Mouse (Mus musculus): Measurements from ENCODE around the gene Pstpip1.

The Pstpip1 gene

DNA sequence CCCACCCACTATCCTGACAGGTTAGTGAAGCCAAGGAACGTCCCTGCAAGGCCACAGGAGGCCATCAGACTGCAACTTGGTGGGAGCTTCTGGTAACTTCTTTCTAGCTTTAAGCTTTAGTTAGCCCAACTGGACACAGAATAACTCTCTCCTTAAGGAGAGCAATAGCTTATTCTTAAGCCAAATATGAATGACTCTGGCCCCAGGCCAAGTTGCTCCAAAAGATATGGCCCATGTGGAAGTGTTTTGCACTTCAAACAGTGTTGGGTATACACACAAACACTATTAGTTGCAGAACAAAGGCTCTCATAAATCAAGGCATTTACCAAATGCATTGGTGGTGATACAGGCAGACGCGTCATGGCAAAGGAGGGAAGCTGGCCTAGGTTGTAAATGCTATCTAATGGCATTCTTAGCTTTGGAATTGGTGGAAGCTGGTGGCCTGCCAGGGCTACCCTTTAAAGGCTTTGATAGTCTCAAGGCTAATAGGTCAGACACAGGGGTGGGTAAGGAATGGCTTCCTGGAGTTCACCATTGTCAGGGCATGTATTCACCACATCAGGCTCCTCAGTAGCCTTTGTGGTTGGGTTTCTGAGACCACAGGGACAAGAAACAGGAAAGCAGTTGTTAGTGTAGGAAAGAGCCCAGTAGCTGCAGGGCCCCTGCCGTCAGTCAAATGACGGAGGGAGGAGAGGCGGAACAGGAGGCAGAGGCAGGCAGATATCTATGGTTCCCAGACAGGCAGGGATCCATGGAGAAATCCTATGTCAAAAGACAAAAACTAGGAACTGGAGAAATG, 16.7 kb downstream of the Pstpip1 start:
- DNase-seq (ENCODE audit: low spot score) = no peak

DNA sequence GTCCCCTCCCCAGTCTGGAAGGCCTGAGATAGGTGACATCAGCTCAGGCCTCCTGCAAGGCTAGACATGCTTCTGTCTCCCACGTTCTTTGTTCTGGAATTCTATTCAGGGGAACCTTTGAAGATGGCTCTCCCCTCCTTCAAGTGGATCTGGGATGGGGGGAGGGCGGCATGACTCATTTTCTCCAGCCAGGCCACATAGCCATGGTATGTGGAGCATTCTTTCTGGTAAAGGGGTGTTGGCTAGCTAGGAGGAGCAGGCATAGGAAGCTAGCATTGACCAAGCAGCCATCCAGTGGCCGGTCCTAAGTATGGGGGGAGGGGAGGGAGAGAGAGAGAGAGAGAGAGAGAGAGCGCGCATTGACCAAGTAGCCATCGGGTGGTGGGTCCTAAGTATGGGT, 17.8 kb downstream of the Pstpip1 start:
- no peak for DNase-seq (ENCODE audit: low spot score)

DNA sequence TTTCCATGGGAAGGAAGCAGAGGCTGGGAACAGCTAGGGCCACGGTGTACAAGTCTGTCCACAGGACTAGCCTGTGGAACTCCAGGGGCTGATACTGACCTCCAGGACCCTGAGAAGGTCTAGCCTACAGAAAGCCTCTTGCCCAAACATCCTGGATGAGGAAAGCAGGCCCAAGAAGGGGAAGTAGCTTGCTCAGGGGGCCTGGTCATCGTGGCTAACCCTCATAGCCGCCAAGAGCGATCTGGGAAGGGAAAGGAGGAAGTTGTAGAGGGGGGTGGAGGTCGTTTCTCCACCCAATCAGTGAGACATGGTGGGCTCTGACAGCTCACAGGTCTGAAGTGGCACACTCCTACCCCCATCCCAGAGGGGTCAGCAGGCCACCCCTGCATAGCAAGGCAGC, 18.4 kb downstream of the Pstpip1 start:
- no peak for DNase-seq (ENCODE audit: low spot score)

DNA sequence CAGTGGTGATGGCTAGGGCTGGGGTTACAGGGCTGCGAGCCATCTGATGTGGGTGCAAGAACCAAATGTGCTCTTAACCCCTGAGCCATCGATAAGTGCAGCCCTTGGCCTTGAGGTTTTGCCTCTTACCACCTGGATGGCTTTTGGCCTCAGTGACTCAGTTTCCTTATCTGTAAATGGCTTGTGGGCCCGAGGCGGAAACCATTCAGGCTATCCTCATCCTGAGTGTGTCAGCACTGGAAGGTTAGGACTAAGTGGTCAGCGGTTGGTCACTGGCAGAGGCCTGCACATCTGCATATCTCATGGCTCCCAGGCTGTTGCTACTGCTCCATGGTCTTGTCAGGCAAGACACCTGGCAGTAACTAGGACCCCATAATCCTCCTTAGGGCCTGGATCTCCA, 28.3 kb downstream of the Pstpip1 start:
- DNase-seq (ENCODE audit: low spot score) = no peak

DNA sequence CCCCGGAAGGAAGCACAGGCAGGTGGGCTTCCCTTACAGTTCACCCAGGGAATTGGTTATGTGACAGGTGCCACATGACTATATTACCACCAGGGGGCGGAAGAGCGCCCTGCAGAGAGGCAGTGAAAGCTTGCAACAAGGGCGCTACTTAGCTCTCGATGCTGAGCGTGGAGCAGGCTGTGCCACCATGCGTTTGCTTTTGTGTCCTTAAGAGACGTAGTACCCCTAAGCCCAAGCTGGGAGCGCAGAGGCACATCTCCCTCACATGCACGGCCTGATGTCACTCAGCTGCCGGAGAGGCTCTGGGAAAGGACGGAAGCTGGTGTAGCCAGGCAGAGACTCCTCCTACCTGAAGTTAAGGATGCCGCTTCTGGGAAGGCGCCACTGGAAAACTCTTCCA, 28.8 kb downstream of the Pstpip1 start:
- DNase-seq (ENCODE audit: low spot score) = peak; percentile 96

DNA sequence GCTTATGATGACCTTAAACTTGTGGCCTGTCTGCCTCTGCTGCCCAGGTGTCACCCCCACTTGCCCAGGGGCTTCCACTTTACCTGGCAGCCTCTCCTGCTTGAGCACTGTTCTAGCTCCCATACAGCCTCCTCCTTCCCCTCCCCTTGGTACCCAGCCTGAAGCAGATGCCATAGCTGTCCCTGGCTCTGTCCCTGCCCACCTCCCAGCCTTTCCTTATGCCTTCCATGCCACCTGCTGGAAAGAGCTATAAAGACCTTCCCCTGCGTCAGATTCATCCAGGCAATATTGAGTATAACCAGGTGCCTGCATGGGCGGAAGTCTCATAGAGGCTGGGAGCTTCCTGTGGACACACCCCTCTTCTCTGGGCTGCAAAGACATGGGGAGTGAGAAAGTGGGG, 29.9 kb downstream of the Pstpip1 start:
- no peak for DNase-seq (ENCODE audit: low spot score)

DNA sequence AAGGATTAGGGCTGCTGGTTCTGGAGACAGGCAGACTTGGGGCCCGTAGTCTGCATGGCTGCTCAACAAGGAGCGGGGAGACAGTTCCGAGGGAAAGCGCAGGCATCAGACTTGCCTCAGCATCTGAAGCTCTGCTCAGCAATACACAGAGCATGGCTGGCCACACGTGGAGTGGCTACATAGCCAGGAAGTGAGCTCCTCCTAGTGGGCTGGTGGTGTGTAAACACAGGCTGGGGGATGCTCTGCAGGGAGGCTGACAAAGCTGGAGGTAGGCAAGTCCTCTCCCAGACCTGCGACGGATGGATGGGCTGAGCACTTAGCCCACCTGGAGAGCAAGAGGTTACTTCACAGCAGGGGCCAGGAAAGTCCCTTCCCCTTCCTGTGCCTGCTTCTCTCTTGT, 31.3 kb downstream of the Pstpip1 start:
- DNase-seq (ENCODE audit: low spot score) = peak; percentile 70

DNA sequence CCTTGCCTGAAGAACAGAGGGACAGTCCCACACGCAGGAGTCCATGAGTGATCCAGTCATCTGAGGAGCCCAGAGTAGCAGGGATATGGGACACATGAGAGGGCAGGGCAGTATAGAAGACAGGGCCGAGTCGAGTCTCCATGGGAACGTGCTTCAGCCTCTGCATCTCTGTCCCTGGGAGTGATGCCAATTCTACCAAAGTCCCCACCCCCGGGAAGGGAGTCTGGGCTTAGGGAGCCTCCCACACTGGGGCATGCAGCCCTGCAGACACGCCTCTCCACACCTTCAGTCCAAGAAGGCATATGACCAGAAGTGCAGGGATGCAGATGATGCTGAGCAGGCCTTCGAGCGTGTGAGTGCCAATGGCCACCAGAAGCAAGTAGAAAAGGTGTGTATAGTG, 33.2 kb downstream of the Pstpip1 start:
- DNase-seq (ENCODE audit: low spot score) = no peak

DNA sequence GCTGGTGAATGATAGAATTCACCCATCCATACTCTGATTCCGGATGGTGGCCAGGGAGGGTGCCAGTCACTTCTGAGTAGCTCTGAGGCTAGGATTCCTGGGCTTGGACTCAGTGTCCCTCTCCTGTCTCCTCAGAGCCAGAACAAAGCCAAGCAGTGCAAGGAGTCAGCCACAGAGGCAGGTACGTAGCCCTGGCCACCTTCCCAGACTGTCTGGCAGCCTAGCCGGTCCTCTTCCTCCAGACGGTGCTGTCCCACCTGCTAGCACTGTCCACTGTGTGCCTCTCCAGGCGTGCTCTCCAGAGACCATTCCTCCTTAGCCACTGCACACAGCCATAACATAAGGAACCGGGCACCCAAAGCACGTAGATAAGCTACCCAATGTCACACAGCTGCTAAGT, 33.9 kb downstream of the Pstpip1 start:
- DNase-seq (ENCODE audit: low spot score) = no peak

DNA sequence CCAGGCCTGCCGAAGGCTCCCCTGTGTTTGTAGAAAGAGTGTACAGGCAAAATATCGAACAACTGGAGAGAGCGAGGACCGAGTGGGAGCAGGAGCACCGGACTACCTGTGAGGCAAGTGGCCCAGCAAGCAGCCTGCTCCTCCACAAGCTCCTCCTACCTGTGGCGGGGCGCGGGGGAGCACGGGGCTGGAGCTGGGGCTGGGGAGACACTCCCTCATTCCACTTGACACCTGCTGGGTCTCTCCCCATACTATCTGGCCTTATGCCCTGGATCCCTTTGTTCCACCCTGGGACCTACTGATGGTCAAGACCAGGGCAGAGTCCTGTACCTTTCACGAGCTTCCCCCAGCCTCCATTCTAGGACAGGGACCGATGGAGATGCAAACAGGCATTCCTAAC, 34.8 kb downstream of the Pstpip1 start:
- no peak for DNase-seq (ENCODE audit: low spot score)

DNA sequence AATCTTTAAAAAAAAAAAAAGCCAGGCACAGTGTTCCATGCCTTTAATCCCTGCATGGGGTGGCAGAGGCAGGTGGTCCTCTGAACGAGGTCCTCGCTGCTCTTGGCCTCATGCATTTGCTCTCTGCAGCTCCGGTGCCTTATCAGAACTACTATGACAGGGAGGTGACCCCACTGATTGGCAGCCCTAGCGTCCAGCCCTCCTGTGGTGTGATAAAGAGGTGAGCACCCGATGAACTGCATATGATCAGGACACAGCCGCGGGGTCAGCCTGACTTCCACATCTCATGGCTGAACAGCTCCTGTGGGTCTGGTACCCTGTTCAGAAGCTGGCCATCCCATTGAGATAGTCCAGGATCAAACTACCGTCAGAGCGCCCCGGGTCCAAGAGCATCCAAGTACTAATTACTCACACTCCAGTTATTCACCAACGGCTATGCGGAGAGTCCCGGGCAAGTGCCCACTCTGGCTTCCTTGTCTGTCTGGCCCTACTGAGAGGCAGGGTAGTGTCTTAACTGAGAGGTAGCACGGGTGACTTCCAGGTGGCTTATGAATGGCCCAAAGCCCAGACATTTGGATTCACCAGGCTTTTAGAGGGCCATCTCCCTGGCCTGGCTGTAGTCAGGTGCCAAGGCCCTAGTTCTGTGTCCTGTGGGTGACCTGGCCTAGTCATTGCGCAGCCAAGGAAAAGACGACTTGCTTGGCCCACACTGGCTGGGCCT, 36.9 kb downstream of the Pstpip1 start:
- no peak for DNase-seq (ENCODE audit: low spot score)

DNA sequence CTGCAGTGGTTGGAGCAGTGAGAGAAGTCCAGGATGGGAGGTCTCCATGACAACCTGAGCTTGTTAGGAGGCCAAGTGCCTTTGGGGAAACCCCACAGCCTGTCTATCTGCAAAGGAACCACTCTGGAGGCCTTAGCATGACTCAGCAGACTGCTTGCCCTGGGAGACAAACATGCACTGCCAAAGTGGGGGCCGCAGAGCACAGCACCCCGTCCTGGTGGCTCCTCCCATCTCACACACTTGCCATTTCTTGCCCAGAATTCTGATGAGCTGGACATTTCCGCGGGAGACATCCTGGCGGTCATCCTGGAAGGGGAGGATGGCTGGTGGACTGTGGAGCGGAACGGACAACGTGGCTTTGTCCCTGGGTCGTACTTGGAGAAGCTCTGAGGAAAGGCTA, 38.6 kb downstream of the Pstpip1 start:
- no peak for DNase-seq (ENCODE audit: low spot score)

DNA sequence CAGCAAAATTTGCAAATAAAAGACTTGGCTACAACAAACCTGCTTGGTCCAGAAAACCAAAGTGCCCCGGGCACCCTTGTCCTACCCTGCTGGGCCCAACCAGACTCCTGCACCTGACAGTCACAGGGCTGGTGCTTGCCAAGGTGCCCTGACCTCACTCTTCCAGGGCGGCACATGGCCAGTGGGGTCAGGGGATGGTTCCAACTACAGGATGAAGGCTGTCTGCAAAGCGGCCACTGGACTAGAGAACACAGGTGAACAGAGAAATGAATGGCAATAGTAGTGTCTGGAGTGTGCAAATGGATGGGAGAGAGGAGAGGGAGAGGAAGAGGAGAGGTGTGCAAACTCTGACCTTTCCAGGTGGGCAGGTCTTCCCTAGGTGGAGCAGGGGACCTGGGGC, 40.2 kb downstream of the Pstpip1 start:
- DNase-seq (ENCODE audit: low spot score) = no peak

DNA sequence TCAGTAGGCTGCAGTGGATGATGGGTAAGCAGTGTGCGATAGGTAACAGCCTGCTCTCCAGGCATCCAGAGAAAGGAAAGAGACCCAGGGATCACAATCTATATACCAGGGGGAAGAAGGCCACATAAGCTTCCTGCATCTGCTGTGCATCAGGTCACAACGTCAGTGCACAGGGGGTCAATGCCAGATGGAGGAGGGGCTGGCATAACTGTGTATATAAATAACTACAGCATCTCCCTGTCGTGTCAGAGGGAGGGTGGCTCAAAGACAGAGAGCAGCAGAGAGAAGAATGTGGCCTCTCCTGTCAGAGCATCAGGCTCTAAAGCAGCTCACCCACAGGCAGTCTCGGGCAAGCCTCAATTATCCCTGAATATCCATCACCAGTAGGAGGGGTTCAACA, 40.8 kb downstream of the Pstpip1 start:
- no peak for DNase-seq (ENCODE audit: low spot score)

DNA sequence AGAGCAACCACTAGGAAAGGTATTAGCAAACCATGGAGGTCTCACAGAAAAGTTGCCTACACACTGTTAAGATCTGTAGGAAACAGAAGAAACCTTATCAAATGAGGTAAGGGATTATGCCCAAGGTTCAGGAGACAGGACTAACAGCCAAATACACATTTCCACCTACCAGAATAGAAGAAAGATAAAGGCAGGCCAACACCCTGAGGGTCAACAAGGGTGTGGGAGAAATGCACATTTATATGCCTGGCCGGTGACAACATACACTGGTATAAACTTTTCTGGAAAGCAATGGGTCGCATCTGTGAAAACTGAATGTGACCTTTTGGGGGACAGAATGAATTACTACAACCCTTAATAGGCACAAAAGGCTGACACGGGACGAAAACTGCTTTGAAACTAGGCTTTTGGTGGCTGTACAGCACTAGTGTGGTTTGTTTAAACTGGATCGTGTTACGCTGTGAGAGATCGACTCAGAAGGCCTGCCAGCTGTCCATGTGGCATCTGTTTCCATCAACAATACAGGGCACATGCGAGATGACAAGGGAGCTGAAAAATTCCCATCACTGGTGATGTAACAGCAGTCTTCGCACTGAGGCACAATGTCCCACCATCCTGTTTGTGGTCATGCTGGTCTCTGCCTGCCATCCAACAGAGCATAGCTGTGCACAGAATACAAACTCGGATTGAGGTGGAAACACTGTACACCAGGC, 42.2 kb downstream of the Pstpip1 start:
- no peak for DNase-seq (ENCODE audit: low spot score)

DNA sequence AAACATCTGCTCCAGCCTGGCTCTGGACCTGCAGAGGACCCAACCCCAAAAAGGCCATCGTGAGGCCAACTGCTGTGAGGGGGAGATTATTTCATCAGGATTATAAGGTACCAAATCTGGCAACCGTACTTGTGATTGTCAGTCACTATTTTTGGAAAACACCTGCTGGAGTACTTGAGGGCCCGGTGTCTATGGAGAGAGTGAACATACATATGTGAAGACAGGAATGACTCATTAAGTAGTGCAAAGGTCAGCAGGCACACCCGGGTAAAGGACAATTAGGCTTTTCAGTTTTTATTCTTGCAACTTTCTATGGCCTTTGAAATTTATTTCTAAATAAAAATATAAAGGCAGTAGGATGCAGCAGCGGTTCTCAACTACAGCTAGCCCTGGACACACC, 44.2 kb downstream of the Pstpip1 start:
- DNase-seq (ENCODE audit: low spot score) = no peak

DNA sequence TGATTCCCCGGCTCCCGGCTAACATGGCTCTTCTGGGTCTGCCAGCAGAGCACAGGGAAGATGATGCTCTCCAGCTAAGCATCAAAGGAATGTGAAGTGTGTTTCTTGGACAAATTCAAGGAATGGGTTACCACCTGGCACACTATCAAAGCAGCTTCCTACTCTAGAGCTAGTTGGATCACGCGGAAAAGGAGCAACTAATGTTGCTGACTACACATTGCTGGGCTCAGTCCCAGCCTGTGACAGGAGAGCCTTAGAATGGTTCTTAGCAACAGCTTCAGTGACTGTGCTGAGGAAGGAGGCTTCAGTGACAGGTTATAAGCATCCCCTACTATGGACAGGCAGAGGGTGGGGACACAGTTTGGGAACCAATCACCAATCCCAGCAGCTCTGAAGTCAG, 44.9 kb downstream of the Pstpip1 start:
- DNase-seq (ENCODE audit: low spot score) = no peak

DNA sequence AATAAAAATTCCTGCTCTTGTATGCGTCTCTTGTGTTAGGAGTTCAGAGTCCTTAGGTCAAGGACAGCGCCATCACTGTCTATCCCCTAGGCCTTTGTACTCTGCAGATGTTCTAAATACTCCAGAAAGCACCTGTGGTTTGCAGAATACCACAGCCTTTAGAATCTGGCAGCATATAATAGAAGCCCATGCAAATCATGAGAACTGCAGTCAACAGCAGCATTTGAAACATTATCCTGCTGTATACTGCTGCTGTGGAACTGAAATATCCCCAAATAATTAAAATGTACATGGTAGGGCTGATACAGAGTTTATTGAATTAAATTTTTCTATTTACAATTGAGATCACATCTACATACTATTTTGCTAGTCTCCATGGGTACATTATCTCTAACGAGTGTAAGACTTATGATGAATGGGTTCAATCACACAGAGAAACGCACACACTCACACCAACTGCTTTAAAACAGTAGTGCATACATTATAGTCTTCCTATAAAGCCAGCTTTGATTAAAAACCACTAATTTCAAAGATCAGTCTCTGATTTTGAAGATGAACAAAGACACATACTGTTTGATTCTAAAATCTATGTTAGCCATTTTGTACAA, 45.9 kb downstream of the Pstpip1 start:
- no peak for DNase-seq (ENCODE audit: low spot score)

DNA sequence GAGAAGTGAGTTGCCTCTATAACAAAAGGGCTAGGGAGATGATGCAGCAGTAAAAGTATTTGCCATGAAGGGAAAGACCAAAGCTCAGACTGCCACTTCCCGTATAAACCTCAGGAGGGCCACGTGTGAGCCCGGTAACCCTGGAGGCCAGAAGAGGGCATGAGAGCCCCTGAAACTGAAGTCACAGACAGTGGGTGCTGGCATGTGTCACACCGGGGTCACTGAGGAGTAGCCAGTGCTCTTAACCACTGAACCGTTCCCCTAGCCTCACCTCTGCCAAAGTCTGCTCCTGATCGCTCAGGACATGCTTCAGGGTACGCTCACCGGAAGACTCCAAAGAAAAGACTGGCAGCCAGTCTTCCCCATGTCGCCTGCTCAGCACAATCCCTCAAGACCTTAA, 52.0 kb downstream of the Pstpip1 start:
- DNase-seq (ENCODE audit: low spot score) = no peak

DNA sequence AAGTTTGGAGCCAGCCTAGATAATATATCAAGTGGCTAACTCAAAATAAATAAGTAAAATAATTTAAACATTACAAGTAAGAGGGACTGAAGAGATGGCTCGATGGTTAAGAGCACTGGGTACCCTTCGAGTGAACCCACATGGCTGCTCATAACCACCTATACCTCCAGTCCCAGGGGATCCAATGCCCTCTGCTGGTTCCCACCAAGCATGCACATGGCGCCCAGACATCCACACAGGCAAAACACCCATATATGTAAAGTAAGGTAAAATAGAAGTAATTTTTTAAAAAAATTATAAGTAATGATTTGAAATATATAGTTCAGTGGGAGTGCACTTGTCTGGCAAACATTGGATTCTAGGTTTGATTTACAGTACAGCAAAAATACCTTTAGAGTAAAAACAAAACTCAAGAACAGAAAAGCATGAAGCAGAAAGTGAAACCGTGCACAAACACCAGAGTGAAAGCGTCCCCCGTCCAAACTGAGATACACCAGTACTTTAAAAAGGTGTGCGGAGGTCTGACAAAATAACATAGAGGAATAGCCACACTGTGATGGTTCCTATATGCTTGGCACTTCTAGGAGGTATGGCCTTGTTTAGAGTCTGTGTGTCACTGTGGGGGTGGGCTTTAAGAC, 54.7 kb downstream of the Pstpip1 start:
- no peak for DNase-seq (ENCODE audit: low spot score)

DNA sequence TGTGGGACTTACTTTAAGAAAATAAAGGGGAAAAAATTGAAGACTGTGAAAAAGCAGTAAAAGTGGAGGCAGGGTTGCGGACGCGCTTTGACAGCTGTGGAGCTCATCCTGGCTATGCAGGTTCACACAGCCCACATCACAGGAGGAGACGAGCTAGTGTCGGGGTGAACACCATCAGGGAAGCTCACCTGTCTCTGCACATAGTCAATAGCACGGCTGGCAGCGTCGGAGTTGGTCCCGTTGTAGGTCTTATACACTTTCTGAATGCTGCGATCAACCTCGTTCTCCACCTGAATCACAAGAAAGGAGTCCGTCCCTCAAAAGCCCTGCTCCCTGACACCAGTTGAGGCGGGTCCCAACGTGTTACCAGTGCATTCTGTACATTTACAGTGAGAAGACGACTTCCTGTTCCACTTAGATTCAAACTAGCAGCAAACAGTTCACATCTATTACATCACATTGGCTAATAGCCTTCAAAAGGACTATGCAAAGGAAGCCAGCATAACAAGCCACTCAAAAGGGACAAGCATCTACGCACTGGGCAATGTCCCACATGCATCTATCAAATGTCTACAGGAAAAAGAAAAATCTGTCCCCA, 56.7 kb downstream of the Pstpip1 start:
- no peak for DNase-seq (ENCODE audit: low spot score)
